Mouse (Mus musculus): ENCODE measurements around the gene Tomm20l.

- TF ChIP-seq POLR2A (IDR thresholded peaks at IDR 0.05; ENCODE audit: insufficient read length, low read depth) (peak; percentile 95), MAX (IDR thresholded peaks at IDR 0.05; ENCODE audit: low read depth) (peak; percentile 96), POLR2AphosphoS2 (IDR thresholded peaks at IDR 0.05; ENCODE audit: insufficient read length, low read depth) (peak; percentile 95), TCF12 (IDR thresholded peaks at IDR 0.05; ENCODE audit: insufficient read depth, poor library complexity, severe bottlenecking) (no peak), CEBPB (IDR thresholded peaks at IDR 0.05; ENCODE audit: insufficient read depth, poor library complexity, severe bottlenecking) (no peak), USF1 (IDR thresholded peaks at IDR 0.05; ENCODE audit: low read depth) (peak; percentile 96), E2F4 (IDR thresholded peaks at IDR 0.05; ENCODE audit: insufficient read depth) (no peak), TCF3 (IDR thresholded peaks at IDR 0.05; ENCODE audit: insufficient read length, low read depth) (no peak), SRF (IDR thresholded peaks at IDR 0.05; ENCODE audit: control insufficient read depth, insufficient read length, low read depth) (no peak)
These were observed 25.1 kb downstream of the Tomm20l start, which contains the start of the genes Timm9 and 2700049A03Rik for GRCm38 (mm10) chr12:71136130-71136973.
